Mouse (Mus musculus) testis, postnatal 10 days (tissue): ENCODE results near the gene Gfi1b.

Source experiments
- DNase-seq: peaks from one replicate; pipeline ENCODE4 v3.0.0; 2021; ENCODE audit warnings: low spot score

The Gfi1b gene

DNA sequence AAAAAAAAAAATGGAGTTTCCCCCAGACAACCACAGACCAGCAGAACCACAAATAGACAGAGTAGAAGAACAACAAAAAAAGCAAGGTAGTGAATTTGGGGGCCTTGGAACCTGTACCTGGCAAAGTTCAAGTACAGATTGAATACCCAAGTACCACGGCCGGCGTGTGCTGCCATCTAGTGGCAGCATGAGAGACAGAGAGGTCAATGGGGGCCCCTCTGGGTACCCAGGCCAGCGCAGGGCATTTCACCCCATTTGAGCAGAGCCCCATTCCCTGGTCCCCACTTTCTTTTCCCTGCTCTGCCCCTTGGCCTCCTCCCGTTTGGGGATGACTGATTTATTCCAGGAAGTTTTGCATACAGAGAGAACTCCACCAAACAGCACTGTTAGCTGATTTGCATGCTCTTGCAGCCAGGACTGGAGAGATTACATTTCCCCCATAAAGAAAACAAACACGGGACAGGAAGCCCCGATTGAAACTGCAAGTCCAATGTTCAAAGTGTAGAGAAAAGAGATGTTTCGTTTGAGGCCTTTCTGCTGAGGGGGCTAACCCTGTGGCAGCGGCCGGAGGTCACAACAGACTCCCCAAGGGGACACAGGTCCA lies 841 bp upstream of the Gfi1b start:
- no peak for DNase-seq

DNA sequence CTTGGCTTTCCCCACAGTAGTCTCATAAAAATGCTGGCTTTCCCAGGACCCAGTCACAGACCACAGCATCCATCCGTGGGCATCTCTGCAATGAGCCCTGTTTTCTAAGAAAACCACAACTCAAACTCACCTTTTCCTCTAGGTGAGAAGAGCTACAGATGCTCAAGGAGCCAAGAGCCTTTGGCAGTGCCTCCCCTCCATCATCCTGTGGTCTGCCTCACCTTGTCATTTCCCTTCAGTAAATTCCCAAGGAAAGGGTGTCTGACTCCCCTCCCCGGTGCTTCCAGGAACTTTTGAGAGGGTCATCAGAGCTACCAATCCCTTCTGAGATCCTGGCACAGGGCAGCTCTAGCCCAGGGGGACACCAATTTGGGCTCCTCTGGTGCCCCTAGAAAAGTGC lies 671 bp downstream of the Gfi1b start:
- no peak for DNase-seq

DNA sequence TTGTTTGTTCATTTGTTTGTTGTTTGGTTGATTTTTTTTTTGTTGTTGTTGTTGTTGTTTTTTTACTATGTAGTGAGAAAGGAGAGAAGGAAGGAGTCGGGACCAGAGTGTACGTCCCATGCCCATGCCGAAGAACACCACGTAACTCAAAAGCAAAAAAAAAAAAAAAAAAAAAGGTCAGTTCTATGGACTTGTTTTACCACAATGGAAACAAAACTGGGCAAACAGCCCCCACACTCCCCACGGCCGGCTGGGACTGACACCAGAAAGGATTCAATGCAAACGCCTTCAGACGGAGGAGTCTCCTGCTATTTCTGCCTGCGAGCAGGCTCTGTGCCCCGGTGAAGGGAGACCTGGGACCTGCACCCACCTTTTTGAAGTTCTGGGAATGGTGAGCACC lies 1.3 kb downstream of the Gfi1b start:
- DNase-seq, result no peak

DNA sequence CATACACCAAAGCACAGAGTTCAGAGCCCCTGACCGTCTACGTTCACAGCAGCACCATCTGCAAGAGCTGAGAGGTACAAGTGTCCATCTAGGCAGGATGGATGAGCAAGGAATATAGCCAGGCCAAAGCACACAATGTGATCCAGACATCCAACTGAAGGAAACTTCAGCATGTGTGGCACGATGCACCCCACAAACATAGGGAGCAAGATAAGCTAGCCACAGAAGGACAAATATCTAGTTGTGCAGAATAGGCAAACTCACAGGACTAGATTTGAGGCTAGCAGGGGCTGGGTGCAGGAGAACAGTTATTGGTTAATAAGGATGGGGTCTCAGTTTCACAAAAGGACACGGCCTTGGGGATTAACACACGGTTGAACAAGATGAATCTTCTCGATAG lies 2.4 kb downstream of the Gfi1b start:
- no peak for DNase-seq

DNA sequence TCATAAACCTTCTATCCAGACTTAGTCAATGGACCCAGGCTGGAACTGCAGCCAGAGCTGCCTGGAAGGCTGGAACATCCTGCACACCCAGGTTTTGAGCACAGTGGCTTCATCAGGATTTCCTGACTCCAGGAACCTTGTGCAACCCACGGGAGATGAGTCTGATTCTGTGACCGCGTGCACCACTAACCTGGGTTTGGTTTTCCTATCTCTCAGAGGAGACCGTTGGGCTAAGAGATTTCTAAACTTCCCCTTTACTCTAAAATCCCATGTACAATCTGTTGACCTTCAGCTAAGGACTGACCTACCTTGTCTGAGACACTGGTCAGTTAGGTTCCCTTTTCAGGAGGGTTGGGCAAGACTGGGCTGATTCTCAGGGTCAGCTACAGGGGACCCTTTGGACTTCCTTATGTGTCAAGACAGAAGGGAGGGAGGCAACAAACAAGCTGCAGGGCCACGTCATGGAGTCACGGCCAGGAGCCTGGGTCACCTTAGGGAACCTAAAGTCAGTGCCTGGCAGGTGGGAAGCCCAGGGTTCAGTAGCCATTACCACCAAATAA lies 2.9 kb downstream of the Gfi1b start:
- DNase-seq, result no peak

DNA sequence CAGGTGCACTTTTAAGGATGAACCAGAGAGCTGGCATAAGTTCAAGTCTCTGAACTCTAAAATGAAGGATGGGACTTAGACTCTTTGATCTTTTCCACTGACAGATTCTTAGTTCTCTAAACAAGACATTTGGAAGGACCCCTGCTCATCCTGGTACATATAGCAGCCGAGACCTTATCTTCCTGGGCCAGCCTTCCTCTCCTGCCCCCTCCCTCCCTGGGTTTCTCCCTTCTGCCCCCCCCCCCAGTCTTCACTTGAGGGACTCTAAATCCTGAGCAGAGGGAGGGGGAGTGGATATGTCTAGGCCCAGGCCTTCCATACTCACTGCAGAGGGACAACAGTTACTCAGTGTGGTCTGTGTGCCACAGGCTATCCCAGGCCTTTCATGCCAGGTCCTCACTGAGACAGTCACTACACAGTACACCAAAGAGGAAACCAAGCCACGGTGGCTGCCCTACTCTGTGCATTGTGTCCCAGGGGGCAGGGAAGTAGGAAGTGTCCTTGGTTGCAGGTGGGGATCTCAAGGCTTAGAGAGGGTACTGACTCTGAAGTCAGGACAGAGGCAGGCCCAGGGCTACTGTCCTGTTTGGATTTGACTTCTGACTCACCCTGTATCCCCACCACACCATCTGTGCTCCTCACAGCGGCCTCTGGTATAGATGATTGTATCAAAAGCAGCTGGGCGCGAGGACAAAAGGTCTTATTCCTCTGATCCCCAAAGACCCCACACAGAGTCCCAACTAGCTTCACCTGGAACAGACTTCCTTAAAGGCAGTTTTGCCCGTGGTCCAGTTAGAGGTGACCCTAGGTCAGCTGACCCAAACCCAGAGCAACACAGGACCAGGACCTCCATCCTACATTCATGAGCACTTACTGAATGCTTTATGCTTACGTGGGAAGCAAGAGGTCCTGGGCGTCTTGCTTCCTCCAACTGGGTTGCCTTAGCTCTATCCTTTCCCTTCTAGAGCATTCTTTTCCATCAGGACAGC lies 4.0 kb downstream of the Gfi1b start:
- no peak for DNase-seq

- DNase-seq, result no peak
Measured at GRCm38 (mm10) chr2:28616874-28617273, 4.9 kb downstream of the Gfi1b start.

DNA sequence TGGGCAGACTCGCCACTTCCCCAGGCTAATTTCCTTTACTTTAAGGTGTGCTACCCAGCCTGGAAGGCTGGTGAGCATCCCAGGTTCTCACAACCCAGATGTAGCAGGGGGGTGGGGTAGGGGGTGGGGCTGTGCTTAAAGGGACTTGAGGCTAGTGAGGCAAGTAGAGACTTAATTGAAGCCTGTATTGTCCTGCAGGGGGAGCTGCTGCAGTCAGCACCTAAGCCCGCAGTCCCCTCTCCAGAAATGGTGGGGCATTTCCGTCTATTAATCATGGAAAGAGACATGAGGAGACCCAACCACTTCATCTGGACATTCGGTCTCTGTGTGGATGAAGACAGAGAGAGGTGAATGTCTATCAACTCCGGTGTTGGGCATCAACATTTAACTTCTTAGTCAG lies 5.4 kb downstream of the Gfi1b start:
- no peak for DNase-seq

GRCm38 (mm10) chr2:28613599-28613998 lies 8.2 kb downstream of the Gfi1b start:
- no peak for DNase-seq

GRCm38 (mm10) chr2:28612436-28613063 lies 9.2 kb downstream of the Gfi1b start:
- DNase-seq, result no peak

DNA sequence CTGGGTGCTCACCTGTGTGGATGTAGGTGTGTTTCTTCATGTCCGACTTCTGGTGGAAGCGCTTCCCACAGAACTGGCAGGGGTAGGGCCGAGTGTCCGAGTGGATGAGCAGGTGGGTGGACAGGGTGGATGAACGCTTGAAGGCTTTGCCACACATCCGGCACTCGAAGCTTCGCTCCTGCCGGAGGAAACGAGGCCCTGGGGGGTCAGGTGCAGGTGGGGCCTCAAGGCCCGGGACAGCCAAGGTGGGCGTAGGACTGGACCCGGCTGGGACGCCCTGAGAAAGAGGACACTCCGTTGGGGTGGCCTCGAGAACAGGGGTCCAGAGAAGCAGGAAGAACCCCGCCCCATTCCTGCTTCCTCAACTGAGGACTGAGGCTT lies 10.4 kb downstream of the Gfi1b start:
- DNase-seq, result no peak

DNA sequence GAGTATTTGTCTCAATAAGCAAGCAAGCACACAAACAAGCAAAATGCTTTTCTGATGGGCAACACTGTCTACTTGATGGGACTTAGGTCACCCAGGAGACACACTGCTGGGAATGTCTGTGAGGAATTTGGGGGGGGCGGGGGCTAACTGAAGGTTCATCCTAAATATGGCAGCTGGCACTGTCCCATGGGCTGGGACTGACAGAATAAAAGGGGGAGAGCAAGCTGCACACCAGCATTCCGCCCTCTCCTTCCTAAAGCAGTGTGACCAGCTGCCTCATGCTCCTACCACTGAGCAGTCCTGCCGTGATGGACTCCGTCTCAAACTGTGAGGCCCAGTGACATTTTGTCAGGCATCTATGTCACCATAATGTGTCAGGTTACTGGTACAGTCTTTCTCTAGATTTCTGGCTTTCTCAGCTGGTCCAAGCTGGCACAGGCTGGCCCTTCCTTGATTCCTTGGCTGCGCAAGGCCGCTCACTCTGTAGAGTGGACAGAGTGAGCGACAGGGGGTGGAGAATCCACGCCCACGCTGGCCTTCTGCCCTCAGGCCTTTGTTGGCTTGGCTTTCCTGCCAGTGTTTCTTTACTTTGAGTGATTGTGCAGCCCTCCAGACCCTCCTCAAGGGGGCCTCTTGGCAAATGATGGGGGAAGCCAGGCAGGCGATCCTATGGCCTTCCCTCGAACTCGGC lies 10.9 kb downstream of the Gfi1b start:
- no peak for DNase-seq

GRCm38 (mm10) chr2:28609851-28610250 lies 11.9 kb downstream of the Gfi1b start:
- DNase-seq, result no peak

- no peak for DNase-seq
Measured at GRCm38 (mm10) chr2:28607341-28608165, 14.2 kb downstream of the Gfi1b start.

DNA sequence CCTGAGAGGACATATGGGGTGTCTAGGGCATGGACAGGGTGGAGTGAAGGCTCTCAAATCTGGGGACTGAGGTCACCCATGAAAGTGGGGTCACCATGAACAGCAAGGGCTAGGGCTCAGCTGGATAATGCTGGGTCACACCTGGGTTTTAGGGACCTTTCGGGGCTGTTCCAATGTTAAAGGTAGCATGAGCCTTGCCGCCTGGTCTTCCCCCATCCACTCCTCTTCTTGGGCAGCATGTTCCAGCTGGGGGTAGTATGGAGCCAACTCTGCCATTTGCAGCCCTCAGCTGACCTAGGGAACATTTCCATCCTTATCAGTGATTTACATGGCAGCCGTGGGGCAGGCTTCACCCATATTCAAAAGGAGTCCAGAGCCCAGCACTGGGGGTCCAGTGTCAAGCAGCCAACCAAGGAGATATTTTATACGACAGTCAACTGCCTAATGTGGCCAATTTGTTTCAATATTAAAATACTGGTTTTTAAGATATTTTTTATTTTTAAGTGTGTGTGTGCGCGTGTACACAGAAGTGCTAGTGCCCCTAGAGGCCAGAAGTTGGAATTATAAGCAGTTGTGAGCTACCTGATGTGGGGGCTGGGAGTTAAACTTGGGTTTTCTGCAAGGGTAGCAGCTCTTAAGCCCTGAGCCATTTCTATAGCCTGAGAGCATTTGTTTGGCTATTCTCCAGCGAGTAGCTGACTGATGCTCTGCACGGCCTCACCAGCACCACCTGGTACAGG lies 15.0 kb downstream of the Gfi1b start:
- no peak for DNase-seq

DNA sequence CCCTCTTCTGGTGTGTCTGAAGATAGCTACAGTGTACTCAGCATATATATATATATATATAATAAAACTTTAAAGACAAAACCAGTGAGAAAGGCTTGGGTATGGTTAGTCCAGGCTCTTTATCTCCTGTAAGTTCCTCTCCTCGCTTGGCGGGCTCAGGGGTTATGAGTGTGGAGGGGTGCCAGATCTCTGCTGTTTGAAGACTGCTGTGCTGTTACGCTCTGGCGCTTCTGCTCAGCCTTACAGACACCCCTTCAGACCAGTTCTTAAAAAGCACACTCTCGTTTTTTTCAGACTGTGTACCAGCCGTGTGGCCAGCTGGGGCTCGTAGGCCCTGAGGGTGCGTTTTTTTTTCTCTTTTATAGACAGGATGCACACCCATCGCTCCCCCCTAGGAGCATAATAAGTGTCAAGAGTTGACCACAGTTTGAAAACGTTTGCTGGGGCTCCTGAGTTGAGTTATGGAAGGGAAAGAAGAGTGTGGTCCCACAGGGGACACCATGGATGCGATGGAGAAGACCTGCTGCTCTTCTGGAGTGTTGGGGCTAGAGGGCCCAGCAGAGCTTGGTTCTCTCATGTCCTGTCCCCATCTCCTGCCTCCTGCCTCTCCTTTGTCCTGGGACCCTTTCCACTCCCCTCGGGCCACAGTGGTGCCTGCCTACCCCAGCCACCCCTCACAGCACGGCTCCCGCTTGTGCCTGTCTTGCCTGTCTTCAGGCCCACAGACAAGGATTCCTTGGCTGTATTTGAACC lies 15.8 kb downstream of the Gfi1b start:
- DNase-seq, result no peak

- DNase-seq, result no peak
Measured at GRCm38 (mm10) chr2:28603542-28603941, 18.2 kb downstream of the Gfi1b start.

DNA sequence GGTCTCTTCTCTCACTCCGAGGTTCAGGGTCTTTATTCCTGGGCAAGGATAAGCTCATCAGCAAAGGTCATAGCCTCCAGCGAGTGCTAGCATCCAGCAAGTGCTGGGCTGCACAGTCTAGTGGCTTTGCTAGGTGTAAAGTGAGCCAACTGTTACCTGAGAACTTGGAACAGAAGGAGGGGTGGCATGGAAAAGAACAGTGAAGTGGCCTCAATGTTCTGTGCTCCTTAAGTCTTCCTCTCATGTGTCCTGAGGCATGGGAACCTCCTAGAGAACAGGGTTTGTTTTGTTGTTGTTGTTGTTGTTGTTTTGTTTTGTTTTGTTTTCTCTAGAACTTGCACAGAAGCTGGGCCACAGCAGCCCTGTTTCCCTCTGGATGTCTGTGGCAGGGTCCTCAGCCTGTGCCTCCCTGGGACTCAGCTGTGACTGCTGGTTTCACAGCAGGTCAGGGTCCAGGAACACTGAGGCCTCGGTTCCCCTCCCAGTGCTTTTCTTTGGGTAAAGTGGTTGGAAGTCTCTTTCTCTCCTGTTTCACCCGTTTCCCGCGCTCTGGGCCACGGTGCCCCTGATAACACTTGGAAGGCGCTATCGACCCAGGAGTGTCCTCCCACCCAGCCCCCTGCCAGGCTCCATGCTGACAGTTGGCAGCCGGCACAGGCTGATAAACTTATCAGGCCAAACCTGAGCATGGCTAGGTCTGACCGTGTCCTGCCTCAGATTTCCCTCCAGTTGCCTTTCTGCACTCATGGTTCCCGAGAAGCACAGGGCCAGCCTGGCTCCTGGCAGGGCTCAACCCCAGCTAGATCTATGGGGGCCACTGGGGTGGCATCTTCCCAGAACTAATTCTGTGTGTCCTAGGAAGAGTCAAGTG lies 19.8 kb downstream of the Gfi1b start:
- no peak for DNase-seq

DNA sequence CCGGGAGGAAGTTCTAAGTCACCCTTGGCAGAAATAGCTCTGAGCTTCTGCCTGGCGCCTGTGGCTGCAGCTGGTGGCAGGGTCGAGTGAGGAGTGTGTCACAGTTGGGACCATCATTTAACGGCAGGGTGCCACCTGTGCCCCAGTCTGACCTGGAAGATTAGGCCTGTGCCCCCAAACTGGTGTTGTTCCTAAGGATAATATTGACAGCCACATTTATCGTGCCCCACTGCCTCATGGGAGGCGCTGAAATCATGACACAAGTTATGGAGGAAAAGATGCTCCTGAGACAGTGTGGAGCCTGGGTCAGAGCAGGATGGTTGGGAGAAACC lies 22.2 kb downstream of the Gfi1b start:
- no peak for DNase-seq
